Mouse (Mus musculus): ENCODE data around the gene Snap23. TPM values are rescaled to one million over a fixed set of nuclear protein-coding genes. Genes with fewer than 3 reads are reported as not detected.

The Snap23 gene
- polyA plus RNA-seq, 1 experiment from 2014 or later, result 39.0 TPM

DNA sequence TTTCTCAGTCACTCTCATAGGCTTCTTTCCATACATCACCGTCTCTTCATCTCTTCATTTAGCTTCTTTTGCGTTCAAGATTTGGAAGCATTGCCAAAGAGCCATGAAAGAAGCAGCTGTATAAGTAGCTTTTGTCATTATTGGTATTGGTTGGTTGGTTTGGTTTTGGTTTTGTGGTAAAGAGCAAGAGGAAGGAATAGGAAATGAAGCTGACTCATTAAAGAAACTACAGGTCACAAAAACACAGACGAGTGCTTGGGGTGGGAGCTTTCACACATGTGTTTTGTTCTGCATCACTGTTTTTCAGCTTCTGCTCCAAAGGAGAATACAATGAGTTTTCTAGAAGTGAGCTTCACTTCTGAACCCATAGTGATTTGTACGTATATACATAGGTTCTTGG, 32.0 kb downstream of the Snap23 start:
- H3K9ac ChIP-seq (ENCODE audit: low read depth, low read length), result no peak overlapping the region
- no peak for TF ChIP-seq CTCF (IDR thresholded peaks at IDR 0.05; ENCODE audit: low read depth)
- H3K27ac ChIP-seq (ENCODE audit: low read depth, low read length), result no peak overlapping the region
- H3K27me3 ChIP-seq (replicated peaks; ENCODE audit: control insufficient read depth, insufficient read depth, low read length), result no peaks in the 10 kb centered on the region
- 91% methylated on average over 4 of the region's 4 CpGs for whole genome bisulfite sequencing
- H3K9me3 ChIP-seq (ENCODE audit: control insufficient read depth), result no peaks in the 10 kb centered on the region
- H3K4me1 ChIP-seq (replicated peaks; ENCODE audit: control insufficient read depth, insufficient read depth, low read length), result no peaks in the 10 kb centered on the region
- H3K36me3 ChIP-seq (ENCODE audit: control insufficient read depth, insufficient read depth), result peaks cover 44% of the 10 kb centered on the region
- H3K4me3 ChIP-seq (ENCODE audit: low read depth, low read length), result no peak overlapping the region
- no peak for ATAC-seq
- no peak overlapping the region for H3K4me2 ChIP-seq (replicated peaks; ENCODE audit: low read depth)

DNA sequence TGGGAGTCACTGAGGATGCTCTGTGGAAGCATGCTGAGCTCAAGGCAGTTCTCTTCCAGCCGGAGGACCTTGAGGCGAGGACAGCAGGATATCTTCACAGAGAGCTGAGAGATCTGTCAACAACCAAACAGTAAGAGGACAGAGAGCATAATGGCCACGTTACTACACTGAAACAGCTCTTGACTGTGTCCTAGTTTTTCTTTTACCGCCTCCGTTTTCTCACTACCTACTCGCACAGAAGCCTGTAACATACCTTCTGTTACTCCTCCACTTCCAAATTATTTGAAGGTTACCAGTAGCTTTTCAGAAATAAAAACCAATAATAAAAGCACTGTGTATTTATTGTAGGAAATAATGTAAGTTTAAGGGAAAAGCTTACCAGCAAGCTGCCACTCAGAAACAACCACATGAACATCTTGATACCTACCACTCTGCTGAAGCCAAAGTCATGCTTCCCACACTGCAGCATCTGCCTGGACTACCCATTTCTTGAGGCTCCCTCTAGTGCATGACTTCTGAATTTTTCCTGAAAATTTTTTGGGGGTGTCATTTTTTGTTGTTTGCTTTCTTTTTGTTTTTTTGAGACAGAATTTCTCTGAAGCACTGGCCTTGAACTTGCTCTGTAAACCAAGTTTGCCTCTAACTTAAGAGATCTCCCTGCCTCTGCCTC, 38.7 kb downstream of the Snap23 start:
- H3K9ac ChIP-seq (ENCODE audit: low read depth, low read length), result no peak overlapping the region

GRCm38 (mm10) chr2:120608830-120609723, 41.6 kb downstream of the Snap23 start, which contains the start of the genes Haus2 and Lrrc57:
Gene Haus2 (plus strand): TSS chr2:120609383.
Gene Lrrc57 (minus strand): TSS chr2:120609520.
- Histone ChIP-seq H3K4me1 (replicated peaks; ENCODE audit: control insufficient read depth, insufficient read depth, low read length) (peaks cover 7% of the 10 kb centered on the region), H3K27me3 (replicated peaks; ENCODE audit: control insufficient read depth, insufficient read depth, low read length) (no peaks in the 10 kb centered on the region), H3K4me3 (ENCODE audit: low read depth, low read length) (peak within 1 kb of the TSS; percentile 99), H3K36me3 (ENCODE audit: control insufficient read depth, insufficient read depth) (peaks cover 9% of the 10 kb centered on the region), H3K4me2 (replicated peaks; ENCODE audit: low read depth) (peak within 1 kb of the TSS; percentile 80), H3K9ac (ENCODE audit: low read depth, low read length) (peak within 1 kb of the TSS; percentile 76), H3K27ac (ENCODE audit: low read depth, low read length) (peak within 1 kb of the TSS; percentile 91), H3K9me3 (ENCODE audit: control insufficient read depth) (no peaks in the 10 kb centered on the region)
- TF ChIP-seq CTCF (IDR thresholded peaks at IDR 0.05; ENCODE audit: low read depth), result peak; percentile 53
- peak; percentile 97 for ATAC-seq
- under 1% methylated on average over 52 of the region's 52 CpGs for WGBS

More for the DNA sequence above, 38.7 kb downstream of the Snap23 start:
- WGBS, result 86% methylated on average over 6 of the region's 6 CpGs
- TF ChIP-seq CTCF (IDR thresholded peaks at IDR 0.05; ENCODE audit: low read depth), result peak; percentile 62
- H3K27me3 ChIP-seq (replicated peaks; ENCODE audit: control insufficient read depth, insufficient read depth, low read length), result no peaks in the 10 kb centered on the region
- H3K4me3 ChIP-seq (ENCODE audit: low read depth, low read length), result no peak overlapping the region
- H3K9me3 ChIP-seq (ENCODE audit: control insufficient read depth), result no peaks in the 10 kb centered on the region
- no peak overlapping the region for H3K27ac ChIP-seq (ENCODE audit: low read depth, low read length)
- ATAC-seq, result no peak
- H3K36me3 ChIP-seq (ENCODE audit: control insufficient read depth, insufficient read depth), result peaks cover 3% of the 10 kb centered on the region; the same call in 1 of the 2 replicates
- peaks cover 7% of the 10 kb centered on the region for H3K4me1 ChIP-seq (replicated peaks; ENCODE audit: control insufficient read depth, insufficient read depth, low read length)
- H3K4me2 ChIP-seq (replicated peaks; ENCODE audit: low read depth), result no peak overlapping the region

GRCm38 (mm10) chr2:120616279-120617163, 49.0 kb downstream of the Snap23 start:
- Histone ChIP-seq H3K9me3 (ENCODE audit: control insufficient read depth) (no peaks in the 10 kb centered on the region), H3K27ac (ENCODE audit: low read depth, low read length) (peak overlapping the region; percentile 50; the same call in 1 of the 2 replicates), H3K36me3 (ENCODE audit: control insufficient read depth, insufficient read depth) (peaks cover 42% of the 10 kb centered on the region), H3K4me3 (ENCODE audit: low read depth, low read length) (no peak overlapping the region), H3K4me2 (replicated peaks; ENCODE audit: low read depth) (no peak overlapping the region), H3K27me3 (replicated peaks; ENCODE audit: control insufficient read depth, insufficient read depth, low read length) (no peaks in the 10 kb centered on the region), H3K9ac (ENCODE audit: low read depth, low read length) (no peak overlapping the region), H3K4me1 (replicated peaks; ENCODE audit: control insufficient read depth, insufficient read depth, low read length) (no peaks in the 10 kb centered on the region)
- ATAC-seq, result peak; percentile 77
- no peak for TF ChIP-seq CTCF (IDR thresholded peaks at IDR 0.05; ENCODE audit: low read depth)
- 64% methylated on average over 5 of the region's 5 CpGs for WGBS

DNA sequence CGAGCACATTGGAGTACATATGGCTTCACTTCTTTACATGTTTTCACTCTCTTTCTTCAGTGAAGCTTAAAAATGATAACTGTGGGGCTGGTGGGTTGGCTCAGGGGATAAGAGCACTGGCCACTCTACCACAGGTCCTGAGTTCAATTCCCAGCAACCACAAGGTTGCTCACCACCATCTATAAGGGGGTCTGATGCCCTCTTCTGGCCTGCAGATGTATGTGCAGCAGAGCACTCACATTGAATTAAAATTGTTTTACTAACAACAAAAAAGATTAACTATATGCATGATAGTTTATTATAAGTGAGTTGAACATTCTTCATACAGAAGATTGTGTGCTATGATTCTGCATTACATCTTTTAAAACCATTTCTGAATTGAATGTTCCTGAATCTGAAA, 52.1 kb downstream of the Snap23 start:
- TF ChIP-seq CTCF (IDR thresholded peaks at IDR 0.05; ENCODE audit: low read depth), result peak; percentile 55

More for the DNA sequence above, 52.1 kb downstream of the Snap23 start:
- no peak for ATAC-seq
- H3K4me2 ChIP-seq (replicated peaks; ENCODE audit: low read depth), result no peak overlapping the region
- H3K27me3 ChIP-seq (replicated peaks; ENCODE audit: control insufficient read depth, insufficient read depth, low read length), result no peaks in the 10 kb centered on the region
- no peaks in the 10 kb centered on the region for H3K9me3 ChIP-seq (ENCODE audit: control insufficient read depth)
- peaks cover 33% of the 10 kb centered on the region for H3K36me3 ChIP-seq (ENCODE audit: control insufficient read depth, insufficient read depth)
- H3K4me3 ChIP-seq (ENCODE audit: low read depth, low read length), result no peak overlapping the region
- no peaks in the 10 kb centered on the region for H3K4me1 ChIP-seq (replicated peaks; ENCODE audit: control insufficient read depth, insufficient read depth, low read length)
- WGBS, result 100% methylated on average over 1 of the region's 1 CpGs
- no peak overlapping the region for H3K27ac ChIP-seq (ENCODE audit: low read depth, low read length)
- H3K9ac ChIP-seq (ENCODE audit: low read depth, low read length), result no peak overlapping the region
